Mouse (Mus musculus) adrenal gland, postnatal 10 days (tissue): Measurements from ENCODE around the gene Cmpk1. TPM values are rescaled to one million over a fixed set of nuclear protein-coding genes. Genes with fewer than 3 reads are reported as not detected.

ENCODE experiments used
- DNase-seq: peaks from one replicate; pipeline ENCODE4 v3.0.0; 2021; ENCODE audit warnings: mixed read lengths
- total RNA-seq, 2 experiments: library from RNA; stranded (reverse); gene quantifications; 2 replicates each; pipeline ENCODE4 v1.2.3; 2021

Gene Cmpk1
- total RNA-seq, 2 experiments from 2014 or later, result 86.6 to 94.9 TPM

GRCm38 (mm10) chr4:114945021-114945420 lies 42.0 kb downstream of the Cmpk1 start:
- DNase-seq, result peak; percentile 55

- DNase-seq, result no peak
Observed at GRCm38 (mm10) chr4:114942583-114942982, 44.5 kb downstream of the Cmpk1 start.

- no peak for DNase-seq
Observed at GRCm38 (mm10) chr4:114942112-114942511, 44.9 kb downstream of the Cmpk1 start.

- no peak for DNase-seq
Observed at GRCm38 (mm10) chr4:114941311-114941710, 45.7 kb downstream of the Cmpk1 start.

- DNase-seq, result no peak
Observed at GRCm38 (mm10) chr4:114938248-114938647, 48.8 kb downstream of the Cmpk1 start.

GRCm38 (mm10) chr4:114937459-114938047 lies 49.5 kb downstream of the Cmpk1 start:
- DNase-seq, result no peak

- DNase-seq, result peak; percentile 20
Observed at GRCm38 (mm10) chr4:114934188-114934587, 52.9 kb downstream of the Cmpk1 start.

- no peak for DNase-seq
Observed at GRCm38 (mm10) chr4:114932747-114933146, 54.3 kb downstream of the Cmpk1 start.

- DNase-seq, result no peak
Observed at GRCm38 (mm10) chr4:114929155-114929554, 57.9 kb downstream of the Cmpk1 start.

- no peak for DNase-seq
Observed at GRCm38 (mm10) chr4:114925917-114926312, 61.1 kb downstream of the Cmpk1 start, which contains the start of gene Foxe3. Gene Foxe3, minus strand, starts transcription at chr4:114926013.

- DNase-seq, result peak; percentile 45
Observed at GRCm38 (mm10) chr4:114924971-114925916, 61.8 kb downstream of the Cmpk1 start.

- peak; percentile 76 for DNase-seq
Observed at GRCm38 (mm10) chr4:114917091-114917490, 70.0 kb downstream of the Cmpk1 start.

- no peak for DNase-seq
Observed at GRCm38 (mm10) chr4:114916056-114916455, 71.0 kb downstream of the Cmpk1 start.

GRCm38 (mm10) chr4:114913594-114913962 lies 73.5 kb downstream of the Cmpk1 start:
- peak; percentile 74 for DNase-seq

GRCm38 (mm10) chr4:114912705-114913593 lies 74.1 kb downstream of the Cmpk1 start:
- DNase-seq, result no peak

GRCm38 (mm10) chr4:114909602-114910484 lies 77.2 kb downstream of the Cmpk1 start:
- peak; percentile 57 for DNase-seq

Other genes with a start within 250 kb of the Cmpk1 start
- gene Gm12830, start 165.5 kb downstream of the Cmpk1 start, total RNA-seq, result not detected
- 1 to 10 TPM; 1.5 to 1.6 TPM for gene Foxd2, start 78.4 kb downstream of the Cmpk1 start, total RNA-seq
- not detected for gene Foxe3, start 61.2 kb downstream of the Cmpk1 start, total RNA-seq
- gene Stil, start 12.9 kb upstream of the Cmpk1 start, total RNA-seq, result 1 to 10 TPM; 2.6 to 4.1 TPM
- gene Tal1, start 69.2 kb upstream of the Cmpk1 start, total RNA-seq, result 1 to 10 TPM; 5.4 to 7.7 TPM
- gene Pdzk1ip1, start 101.5 kb upstream of the Cmpk1 start, total RNA-seq, result 1 to 10 TPM in 1 of 2 experiments, under 1 TPM in 1; 0.99 to 1.9 TPM
- under 1 TPM; 0.18 to 0.39 TPM for gene Cyp4x1, start 147.0 kb upstream of the Cmpk1 start, total RNA-seq